Mouse (Mus musculus): ENCODE measurements at regions not wholly inside any gene's neighbourhood (a gene's known extent, or its start where the extent isn't known, plus 50 kb on each side); places are given as distances from the start of the nearest gene placed in this dataset.
"Not testable (repeated sequence)": the region's sequence is repeated elsewhere in the genome, so short reads cannot be mapped to it uniquely, and the experiment has no call there.

DNA sequence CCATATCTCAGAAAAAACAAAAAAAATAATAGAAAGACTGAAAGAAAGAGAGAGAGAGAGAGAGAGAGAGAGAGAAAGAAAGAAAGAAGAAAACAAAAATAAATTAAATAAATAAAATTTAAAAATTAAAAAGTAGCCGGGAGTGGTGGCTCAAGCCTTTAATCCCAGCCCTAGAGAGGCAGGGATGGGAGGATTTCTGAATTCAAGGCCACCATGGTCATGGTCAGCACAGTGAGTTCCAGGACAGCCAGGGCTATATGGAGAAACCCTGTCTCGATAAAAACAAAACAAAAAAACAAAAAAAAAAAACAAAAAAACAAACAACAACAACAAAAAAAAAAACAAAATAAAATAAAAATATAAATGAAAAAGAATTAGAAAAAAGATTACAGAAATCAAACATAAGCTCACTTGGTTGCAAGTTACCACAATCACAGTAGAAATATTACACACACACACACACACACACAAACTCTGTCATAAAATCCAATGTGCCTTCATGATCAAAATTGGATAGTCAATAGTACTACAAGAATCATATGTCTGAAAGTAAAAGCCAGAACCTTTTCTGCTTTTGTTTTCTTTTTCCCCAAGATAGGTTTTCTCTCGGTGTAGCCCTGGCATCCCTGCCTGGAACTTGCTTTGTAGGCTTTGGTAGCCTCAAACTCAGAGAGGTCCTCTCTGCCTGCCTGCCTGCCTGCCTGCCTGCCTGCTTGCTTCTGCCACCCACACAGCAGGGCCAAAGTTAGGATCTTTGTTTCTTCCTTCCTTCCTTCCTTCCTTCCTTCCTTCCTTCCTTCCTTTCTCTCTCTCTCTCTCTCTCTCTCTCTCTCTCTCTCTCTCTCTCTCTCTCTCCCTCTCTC is 476.1 kb upstream of the Olfr161 start:
- peak; percentile 45 for DNase-seq

DNA sequence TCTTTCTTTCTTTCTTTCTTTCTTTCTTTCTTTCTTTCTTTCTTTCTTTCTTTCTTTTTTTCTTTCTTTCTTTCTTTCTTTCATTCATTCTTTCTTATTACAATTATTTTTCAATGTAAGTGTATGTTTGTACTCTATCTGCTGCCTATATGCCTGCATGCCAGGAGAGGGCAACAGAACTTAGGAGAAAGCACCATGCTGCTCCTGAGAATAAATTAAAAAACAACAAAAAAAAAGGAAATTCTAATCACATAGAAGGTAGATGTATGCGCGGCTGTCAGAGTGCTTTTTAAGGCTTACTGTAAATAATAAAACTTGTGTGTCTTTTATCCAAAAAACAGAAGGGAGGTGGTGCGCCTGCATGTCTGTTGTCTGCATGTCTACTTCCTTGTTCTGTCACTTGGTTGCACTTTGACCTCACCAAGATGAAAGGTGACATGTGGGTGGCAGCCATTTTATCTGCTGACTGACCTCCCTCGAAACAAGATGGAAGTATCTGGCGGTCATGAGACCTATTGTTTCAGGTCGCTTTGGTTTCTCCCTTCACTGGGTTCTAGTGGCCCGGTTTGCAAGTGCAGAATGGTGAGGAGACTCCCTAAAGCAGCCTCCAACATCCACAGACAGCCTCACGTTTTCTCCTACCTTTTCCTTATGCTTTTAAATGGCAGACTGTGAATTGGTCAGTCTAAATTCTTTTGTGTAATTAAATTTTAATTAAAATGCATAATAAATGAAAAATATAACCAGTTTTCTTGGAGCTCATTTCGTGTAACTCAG is 475.3 kb upstream of the Olfr161 start:
- DNase-seq: peak; percentile 44

DNA sequence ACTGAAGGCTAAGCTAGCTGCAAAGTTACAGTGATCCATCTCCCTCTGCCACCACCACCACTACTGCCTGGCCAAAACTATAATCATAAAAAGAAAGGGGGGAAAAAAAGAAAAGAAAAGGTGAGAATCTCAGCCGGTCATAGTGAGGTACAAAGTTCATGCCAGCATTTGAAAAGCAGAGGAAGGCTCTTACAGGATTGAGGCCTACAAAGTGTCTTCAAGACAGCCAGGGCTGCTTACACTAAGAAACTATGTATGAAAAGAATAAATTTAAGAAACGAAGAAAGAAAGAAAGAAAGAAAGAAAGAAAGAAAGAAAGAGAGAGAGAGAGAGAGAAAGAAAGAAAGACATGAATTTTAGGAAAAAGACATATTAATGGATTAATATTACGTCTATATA is 474.7 kb upstream of the Olfr161 start:
- DNase-seq: peak; percentile 14

DNA sequence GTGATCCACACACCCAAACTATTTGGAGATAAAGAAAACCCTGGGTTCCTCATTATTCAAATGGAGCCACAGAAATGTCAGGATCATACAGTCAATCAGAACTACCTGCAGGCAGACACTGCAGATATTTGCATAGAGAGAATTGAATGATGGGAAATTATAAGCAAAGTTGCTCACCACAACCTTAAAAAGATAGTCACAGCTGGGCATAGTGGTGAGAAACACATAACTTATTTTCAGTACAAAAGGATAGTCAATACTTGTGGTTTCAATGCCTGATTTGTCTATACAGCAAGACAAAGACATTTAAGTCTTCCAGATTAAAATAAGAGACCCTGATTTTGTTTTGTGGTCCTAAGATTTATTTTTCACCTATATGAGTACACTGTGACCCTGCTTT is 469.6 kb upstream of the Olfr161 start:
- not testable (repeated sequence) for DNase-seq

DNA sequence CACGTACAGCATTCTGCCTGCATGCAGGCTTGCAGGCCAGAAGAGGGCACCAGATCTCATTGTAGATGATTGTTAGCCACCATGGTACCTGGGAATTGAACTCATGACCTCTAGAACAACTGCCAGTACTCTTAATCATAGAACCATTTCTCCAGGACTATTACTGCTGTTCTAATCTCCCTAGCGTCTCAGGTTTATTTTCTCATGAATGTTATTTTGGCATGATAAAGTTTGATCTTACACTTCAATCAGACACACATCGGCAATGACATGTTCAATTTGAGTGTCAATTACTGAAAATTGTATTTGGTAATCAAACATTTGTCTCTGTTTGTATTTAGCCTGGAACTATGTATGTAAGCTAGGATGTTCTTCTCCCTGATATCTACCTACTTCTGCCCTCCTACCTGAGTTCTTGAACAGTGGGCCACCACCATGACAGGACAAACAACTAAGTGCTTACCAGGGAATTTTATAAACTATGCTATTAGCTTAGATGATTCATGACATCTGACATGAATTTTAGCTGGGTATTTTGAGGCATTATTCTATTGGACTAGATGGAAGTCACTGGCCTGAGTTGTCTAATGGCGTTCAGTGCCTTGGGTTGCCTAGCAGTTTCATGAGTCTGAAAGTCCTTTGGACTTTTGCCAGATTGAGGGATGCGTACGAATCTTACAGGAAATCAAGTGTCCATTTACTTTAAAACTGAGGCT is 468.5 kb upstream of the Olfr161 start:
- not testable (repeated sequence) for DNase-seq

DNA sequence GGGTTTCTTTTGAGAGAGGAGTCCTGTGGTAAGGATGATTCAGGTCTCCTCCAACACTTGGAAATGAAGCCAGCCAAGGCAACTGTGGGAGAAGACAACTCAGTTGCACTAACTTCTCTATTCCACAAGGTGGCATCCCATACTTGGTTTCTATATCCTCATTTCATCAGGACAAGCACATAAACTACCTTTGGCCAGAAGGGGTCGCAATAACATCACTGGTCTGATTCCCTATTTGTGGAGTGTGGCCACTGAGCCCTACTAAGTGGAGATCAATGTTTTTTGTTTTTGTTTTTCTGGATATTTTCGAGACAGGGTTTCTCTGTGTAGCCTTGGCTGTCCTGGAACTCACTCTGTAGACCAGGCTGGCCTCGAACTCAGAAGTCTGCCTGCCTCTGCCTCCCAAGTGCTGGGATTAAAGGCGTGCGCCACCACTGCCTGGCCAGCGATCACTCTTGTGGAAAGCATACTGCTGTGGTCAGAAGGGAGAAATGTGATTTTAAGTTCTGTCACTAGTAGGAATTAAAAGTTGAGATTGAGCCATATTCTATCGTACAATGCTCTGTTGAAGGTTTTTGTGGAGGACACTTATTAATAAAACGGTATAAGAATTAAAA is 467.9 kb upstream of the Olfr161 start:
- peak; percentile 63 for DNase-seq

DNA sequence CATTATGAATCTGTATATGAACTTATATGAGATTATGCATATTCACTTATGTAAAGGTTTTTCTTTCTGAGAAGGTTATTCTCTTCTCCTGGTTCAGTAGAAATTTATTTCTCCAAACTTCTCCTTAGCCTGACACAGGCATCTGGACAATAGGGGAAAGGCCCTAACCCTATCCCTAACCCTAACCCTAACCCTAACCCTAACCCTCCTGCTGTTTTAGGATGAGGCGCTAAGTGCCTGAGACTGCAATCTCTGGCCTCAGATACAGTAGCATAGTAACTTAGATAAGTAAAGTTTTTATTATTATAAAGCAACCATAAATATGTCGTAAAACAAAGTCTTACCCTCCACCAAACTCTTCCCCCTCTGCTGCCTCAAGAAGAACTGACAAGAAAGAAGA is 463.5 kb upstream of the Olfr161 start:
- peak; percentile 3 for DNase-seq

Data from adrenal gland, postnatal 14 days (tissue).